Mouse (Mus musculus) liver, adult 10 weeks (tissue): ENCODE data around the gene Olfr324. TPM values are rescaled to one million over a fixed set of nuclear protein-coding genes. Genes with fewer than 3 reads are reported as not detected.

ENCODE experiments used
- polyA plus RNA-seq: library from polyadenylated mRNA; stranded (reverse); fragments of 350-450 nt; fragmentation: Illumina TruSeq; extraction: RNeasy Lipid Tissue Mini Kit (QIAGEN cat#74804); gene quantifications from one replicate; pipeline ENCODE4 v1.2.3, GENCODE M21; 2014; ENCODE audit warnings: low read depth, low replicate concordance

Gene Olfr324
- not detected for polyA plus RNA-seq

DNA sequence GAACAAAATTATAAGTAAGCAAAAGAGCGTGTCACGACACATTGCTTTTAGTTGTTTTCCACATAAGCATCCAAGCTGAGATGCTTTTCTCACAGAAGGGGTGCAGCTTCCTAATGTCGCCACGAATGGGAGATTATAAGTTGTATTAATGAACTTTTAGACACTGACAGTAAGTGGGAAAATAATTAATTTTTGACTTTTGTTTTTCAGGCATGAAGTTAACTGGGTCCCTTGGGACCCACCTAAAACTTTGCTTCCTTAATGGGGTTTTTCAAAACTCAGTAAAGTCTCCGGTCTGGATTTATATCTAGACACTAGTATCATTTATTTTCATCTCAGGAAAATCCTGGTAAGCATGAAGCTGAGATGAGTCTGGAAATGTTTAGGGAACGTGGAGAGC is at the start of gene Olfr324:
TSS of gene Olfr324 (plus strand) at position 301 of the 400 bp plus-strand sequence.

DNA sequence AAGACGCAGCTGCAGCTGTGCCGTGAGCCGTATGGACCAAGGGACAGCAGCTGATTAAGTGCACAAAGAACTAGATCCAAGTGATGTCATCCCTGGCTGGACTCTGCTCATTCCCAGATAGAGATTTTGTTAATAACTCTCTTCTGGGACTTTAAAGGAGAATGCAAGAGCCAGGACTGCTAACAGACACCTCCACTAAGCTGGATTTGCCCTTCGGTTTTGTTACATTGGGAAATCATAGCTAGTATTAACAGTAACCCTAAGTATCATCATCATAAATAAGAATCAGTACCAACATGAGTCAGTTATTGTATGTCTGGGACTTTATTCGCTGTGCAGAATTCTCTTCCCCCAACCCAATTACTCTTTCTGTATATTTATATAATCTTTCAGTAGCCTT is 48.6 kb upstream of the Olfr324 start, which contains the start of gene Olfr329-ps:
TSS of gene Olfr329-ps (minus strand) at position 101 of the 400 bp plus-strand sequence.

DNA sequence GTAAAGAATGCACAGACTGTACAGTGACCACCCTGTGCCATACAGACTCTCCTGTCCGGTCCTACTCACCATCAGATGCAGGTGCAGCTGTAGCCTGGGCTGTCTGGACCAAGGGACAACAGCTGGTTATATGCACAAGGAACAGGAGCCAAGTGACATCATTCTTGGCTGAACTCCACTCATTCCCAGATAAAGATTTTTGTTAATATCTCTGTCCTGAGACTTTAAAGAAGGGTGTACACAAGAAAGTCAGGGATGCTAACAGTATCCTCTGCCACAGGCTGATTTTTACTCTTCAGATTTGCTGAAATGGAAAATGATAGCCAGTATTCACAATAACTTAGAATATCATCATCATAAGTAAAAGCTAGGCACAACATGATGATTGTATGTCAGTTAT is 39.4 kb upstream of the Olfr324 start, which contains the start of gene Olfr328:
TSS of gene Olfr328 (minus strand) at position 101 of the 400 bp plus-strand sequence.

DNA sequence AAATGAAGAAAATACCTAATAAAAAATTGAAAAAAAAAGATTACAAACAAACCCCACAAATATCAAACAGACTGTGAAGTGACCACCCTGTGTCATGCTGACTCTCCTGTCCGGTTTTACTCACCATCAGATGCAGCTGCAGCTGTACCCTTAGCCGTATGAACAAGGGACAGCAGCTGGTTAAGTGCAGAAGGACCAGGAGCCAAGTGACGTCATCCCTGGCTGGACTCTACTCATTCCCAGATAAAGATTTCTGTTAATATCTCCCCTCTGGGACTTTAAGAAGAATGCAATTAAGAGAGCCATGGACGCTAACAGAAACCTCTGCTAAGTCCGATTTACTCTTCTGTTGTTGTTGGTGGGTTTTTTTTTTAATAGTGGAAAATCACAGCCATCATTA is 24.5 kb upstream of the Olfr324 start, which contains the start of gene Olfr224:
TSS of gene Olfr224 (minus strand) at position 149 of the 400 bp plus-strand sequence.

DNA sequence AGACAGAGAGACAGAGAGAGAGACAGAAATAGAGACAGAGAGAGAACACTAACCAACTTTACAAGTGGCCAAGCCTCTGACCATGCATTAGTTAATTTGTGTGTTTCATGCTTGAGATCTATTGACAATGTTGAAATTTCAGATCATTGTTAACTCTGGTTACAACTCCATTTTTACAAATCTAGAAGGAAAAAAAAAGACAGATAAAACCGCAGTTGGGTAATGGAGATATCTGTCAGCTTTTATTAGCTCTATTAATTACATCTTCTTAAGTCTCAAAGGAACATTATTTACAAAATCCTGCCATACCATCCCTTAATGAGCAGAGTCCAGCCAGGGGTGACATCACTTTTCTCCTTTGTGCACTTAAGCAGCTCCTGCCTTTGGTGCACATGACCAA is 17.5 kb upstream of the Olfr324 start, which contains the start of gene Olfr325:
TSS of gene Olfr325 (plus strand) at position 301 of the 400 bp plus-strand sequence.

DNA sequence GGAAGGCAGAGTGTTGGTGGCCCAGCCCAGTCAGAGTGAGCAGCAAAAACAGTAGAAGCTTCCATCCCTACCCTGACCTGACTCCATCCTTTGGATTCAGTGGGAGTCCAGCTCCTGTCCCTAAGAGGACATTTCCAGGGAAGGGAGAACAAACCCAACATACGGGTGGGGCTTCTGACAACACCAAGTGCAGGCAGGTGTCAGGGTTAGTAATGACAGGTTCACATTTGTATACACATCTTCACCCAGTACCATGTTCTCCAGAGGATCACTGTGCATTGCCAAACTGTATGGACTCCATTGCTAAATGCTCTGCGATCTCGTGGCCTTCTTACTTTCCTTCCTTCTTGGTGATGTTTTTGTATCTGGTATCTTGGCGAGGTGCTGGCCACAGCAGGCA is 21.1 kb downstream of the Olfr324 start, which contains the start of gene 2210407C18Rik:
TSS of gene 2210407C18Rik (minus strand) at position 101 of the 400 bp plus-strand sequence.

DNA sequence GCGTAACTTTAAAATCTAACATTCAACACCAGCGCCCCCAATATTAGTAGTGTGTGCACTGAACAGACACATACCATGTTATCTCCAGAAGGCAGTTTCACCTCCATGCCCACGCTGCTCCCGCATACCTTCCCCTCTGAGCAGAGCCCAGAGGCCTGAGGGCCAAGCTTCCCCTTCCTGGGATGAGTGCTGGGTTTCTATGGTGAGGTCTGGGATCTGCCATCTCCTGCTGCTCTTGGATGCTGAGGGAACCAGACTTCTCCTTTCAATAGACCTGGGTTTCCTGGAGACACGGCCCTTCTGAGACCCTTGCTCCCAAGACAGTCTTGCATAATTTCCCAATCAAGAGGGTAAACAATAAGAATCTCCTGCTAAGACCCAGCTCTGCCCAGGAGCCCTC is 35.5 kb downstream of the Olfr324 start, which contains the start of gene Olfr323:
TSS of gene Olfr323 (minus strand) at position 101 of the 400 bp plus-strand sequence.

DNA sequence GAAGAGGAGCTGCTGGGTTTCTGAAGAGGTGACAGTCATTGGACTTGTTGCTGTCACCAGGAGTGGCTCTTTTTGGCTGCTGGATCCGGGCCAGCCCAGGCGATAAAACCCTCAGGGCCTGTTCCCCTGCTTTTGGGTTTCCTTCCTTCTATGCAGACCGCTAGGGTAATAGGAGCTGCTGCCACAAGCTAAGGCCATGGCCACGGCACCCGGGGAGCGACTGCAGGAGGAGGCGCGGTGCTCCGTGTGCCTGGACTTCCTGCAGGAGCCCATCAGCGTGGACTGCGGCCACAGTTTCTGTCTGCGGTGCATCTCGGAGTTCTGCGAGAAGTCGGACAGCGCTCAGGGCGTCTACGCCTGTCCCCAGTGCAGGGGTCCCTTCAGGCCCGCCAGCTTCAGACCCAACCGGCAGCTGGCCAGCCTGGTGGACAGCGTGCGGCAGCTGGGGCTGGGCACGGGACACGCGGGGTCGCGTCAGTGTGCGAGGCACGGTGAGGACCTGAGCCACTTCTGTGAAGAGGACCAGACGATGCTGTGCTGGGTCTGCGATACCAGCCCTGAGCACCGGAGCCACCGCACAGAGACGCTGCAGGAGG is 45.5 kb downstream of the Olfr324 start, which contains the start of gene Trim58:
TSS of gene Trim58 (plus strand) at position 194 of the 596 bp plus-strand sequence.

Other genes starting within 250 kb of the Olfr324 start
- not detected for gene Lypd8, start 216.1 kb upstream of the Olfr324 start, polyA plus RNA-seq
- not detected for gene 1810065E05Rik, start 174.0 kb upstream of the Olfr324 start, polyA plus RNA-seq
- gene Gm12253, start 162.6 kb upstream of the Olfr324 start, polyA plus RNA-seq: not detected
- not detected for gene Lypd9, start 142.2 kb upstream of the Olfr324 start, polyA plus RNA-seq
- gene Olfr30, start 132.8 kb upstream of the Olfr324 start, polyA plus RNA-seq: not detected
- not detected for gene Olfr332, start 102.6 kb upstream of the Olfr324 start, polyA plus RNA-seq
- not detected for gene Olfr331, start 92.5 kb upstream of the Olfr324 start, polyA plus RNA-seq
- not detected for gene Olfr330, start 60.3 kb upstream of the Olfr324 start, polyA plus RNA-seq
- gene Olfr329-ps, start 48.7 kb upstream of the Olfr324 start, polyA plus RNA-seq: not detected
- not detected for gene Olfr328, start 39.5 kb upstream of the Olfr324 start, polyA plus RNA-seq
- not detected for gene Olfr224, start 24.6 kb upstream of the Olfr324 start, polyA plus RNA-seq
- gene Olfr325, start 17.4 kb upstream of the Olfr324 start, polyA plus RNA-seq: not detected
- gene 2210407C18Rik, start 21.0 kb downstream of the Olfr324 start, polyA plus RNA-seq: not detected
- gene Olfr323, start 35.4 kb downstream of the Olfr324 start, polyA plus RNA-seq: not detected
- not detected for gene Trim58, start 45.4 kb downstream of the Olfr324 start, polyA plus RNA-seq
- gene Olfr322, start 63.7 kb downstream of the Olfr324 start, polyA plus RNA-seq: not detected
- gene Olfr320, start 86.0 kb downstream of the Olfr324 start, polyA plus RNA-seq: not detected
- not detected for gene Olfr319, start 104.0 kb downstream of the Olfr324 start, polyA plus RNA-seq
- gene Olfr318, start 128.9 kb downstream of the Olfr324 start, polyA plus RNA-seq: not detected
- gene Olfr317, start 144.1 kb downstream of the Olfr324 start, polyA plus RNA-seq: not detected
- gene Olfr316, start 157.6 kb downstream of the Olfr324 start, polyA plus RNA-seq: not detected
- not detected for gene Olfr315, start 178.1 kb downstream of the Olfr324 start, polyA plus RNA-seq
- gene Olfr314, start 187.8 kb downstream of the Olfr324 start, polyA plus RNA-seq: not detected
- gene Fam183b, start 206.8 kb downstream of the Olfr324 start, polyA plus RNA-seq: not detected
- gene Olfr313, start 219.9 kb downstream of the Olfr324 start, polyA plus RNA-seq: not detected
- not detected for gene Olfr312, start 234.1 kb downstream of the Olfr324 start, polyA plus RNA-seq
- gene Olfr311, start 244.1 kb downstream of the Olfr324 start, polyA plus RNA-seq: not detected